Mouse (Mus musculus) CD4-positive, CD25-positive, alpha-beta regulatory T cell, adult 4 months (primary cell): ENCODE measurements at regions not wholly inside any gene's neighbourhood (a gene's known extent, or its start where the extent isn't known, plus 50 kb on each side); places are given as distances from the start of the nearest gene placed in this dataset.

Experiments
- ATAC-seq: one replicate; pipeline ENCODE4 v1.8.0; 2017

DNA sequence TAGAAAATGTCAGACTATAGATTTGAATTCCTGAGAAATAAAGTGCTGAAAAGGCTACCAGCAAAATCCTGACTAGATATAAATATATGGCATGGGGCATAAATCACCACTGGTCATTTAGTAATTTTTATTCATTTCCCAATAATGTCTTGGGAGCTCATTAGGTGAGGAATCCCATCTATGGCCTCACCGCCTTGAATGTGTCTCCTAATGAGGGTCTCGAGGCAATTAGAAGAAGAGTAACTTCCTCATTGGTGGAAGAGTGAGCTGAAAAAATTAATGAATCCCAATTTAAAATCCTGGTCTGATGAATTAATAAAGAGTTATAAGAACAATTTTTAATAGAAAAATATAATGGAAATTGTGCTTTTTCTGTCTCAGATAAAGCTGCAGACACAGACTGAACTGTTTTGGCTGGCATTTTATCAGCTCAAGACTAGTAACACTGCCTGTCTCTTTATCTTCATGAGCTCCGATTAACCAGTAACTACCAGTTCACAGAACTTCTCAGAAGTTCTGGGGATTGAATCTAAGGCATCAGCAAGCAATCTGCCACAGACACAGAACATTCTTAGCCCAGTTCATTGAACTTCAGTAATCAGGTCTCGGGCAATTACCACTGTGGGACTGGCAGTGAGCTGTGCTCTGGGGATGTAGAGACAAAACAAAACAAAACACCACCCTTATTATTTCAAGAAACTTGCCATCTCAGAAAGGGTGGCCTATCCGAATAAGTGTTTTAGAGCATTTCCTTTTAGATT is 170.7 kb downstream of the Plpp3 start:
- no peak for ATAC-seq

DNA sequence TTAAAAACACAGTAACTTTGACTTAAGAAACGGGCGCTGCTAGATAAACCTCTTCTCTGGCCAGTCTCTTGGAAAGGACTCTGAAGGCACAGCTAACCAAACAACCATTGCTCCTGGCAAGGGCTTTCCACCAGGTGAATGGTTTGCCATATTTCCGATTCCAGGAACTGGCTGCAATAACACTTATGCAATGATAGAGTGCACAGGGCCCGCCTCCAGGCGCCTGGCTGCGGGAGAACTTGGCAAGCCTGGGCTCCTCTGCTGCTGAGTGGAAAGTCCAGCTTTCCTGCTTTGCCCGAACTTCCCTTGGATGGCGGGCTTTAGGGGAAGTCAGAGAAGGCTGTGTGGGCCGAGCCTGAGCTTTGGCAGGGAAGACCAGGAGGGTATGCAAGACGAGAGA is 171.6 kb downstream of the Plpp3 start:
- no peak for ATAC-seq

DNA sequence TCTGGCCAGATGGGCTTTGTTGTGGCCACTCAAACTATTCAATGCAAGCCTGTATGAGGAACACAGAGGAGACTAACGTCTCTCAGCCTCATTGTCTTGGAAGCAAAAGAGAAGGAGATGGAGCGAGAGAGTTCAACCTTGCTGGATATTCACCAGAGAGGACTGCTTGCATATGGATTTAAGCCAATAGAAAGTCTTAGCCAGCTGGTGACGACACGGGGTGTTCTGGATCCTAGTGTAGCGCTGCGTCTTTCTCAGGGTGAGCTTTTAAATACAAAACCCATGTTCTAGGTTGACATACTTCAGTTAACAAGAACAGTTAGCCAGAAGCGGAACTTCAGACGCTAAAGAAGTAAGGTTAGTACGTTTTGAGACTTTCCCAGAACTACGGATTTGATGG is 174.9 kb downstream of the Plpp3 start:
- ATAC-seq: no peak

DNA sequence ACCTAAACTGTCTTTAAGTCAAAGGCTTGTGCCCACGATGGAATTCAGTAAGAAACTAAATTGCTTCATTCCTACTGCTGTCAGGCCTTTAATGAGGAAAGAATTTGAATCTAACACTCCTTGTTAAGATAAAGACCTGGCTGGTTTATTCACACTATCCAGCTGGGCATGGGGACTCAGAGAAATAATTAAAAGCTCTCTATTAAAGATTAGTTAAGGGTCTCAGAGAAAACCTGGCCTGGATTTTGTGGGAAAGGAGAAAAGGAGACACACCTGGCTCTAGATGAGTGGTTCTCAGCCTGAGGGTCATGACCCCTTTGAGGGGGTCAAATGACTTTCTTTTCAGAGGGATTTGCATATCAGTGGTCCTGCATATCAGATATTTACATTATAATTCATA is 178.7 kb downstream of the Plpp3 start:
- ATAC-seq: no peak

DNA sequence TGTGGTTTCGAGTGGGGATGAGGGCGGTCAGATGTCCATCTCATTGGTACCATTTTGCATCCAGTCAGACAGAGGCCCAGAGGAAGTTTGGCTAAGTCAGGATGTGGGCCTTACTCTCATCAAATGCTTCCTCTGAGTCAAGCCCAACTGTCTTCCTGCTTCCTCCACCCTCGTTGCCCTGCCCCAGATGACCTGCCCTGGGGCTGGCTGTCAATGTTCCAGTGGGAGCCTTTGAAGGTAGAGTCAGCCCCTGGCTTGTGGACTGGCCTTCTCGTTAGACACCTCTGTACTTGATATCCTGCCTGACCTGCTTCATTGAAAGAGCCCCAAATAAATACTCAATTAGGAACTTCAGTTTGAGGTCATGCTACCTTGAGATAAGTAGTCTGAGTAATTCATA is 179.4 kb downstream of the Plpp3 start:
- ATAC-seq: no peak

DNA sequence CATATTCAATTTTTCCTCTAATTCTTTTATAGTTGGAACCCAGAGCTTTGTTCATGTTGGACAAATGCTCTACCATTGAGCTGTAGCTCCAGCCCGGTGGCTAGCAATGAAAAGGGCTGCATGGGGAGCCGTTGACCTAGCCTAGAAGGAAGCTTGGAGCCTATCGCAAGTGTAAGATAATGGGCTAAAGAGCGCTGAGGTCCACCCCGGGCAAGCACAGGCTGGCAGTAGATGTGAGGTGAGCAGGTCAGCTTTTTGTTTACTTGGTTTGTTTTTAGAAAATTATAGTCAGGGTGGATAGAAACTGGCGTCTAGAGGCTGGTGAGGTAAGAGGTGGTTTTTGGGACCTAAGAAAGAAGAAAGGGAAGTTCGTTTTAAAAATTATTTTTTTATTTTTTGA is 181.0 kb downstream of the Plpp3 start:
- no peak for ATAC-seq

DNA sequence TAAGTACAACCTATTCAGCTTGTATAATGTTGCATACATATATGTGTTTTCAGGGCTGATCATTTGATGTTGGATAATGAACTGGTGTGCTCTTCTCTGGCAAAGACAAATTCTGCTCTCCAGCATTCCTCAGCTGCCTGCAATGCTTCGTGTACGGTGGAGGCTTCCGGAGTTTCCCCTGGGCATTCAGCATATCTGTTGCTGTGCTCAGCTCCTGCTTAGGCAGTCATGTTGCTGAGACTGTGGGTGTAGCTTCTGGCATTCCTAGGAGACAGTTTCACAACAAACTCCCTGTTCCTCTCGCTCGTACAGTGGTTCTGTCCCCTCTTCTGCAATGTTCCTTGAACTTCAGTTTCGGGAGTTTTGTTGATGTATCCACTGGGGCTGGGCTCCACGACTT is 181.7 kb downstream of the Plpp3 start:
- ATAC-seq: no peak

DNA sequence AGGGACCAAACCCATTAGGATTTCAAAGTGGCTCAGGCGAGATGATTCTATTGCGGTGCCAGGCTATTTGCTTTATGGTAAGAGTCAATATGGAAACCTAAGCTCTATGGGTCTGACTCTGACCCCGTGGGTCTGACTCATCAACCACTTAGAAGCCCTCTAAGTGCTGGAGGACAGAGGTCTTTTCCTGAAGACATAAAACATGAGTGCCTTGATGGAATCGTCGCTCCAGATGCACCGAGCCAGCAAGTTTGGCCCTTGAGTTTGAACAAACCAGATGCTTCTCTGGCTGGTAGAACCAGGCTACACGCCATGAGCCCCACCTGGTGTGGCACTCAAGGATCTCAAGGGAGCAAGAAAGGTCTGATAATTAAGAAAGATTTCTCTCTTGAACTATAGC is 184.1 kb downstream of the Plpp3 start:
- ATAC-seq: no peak

DNA sequence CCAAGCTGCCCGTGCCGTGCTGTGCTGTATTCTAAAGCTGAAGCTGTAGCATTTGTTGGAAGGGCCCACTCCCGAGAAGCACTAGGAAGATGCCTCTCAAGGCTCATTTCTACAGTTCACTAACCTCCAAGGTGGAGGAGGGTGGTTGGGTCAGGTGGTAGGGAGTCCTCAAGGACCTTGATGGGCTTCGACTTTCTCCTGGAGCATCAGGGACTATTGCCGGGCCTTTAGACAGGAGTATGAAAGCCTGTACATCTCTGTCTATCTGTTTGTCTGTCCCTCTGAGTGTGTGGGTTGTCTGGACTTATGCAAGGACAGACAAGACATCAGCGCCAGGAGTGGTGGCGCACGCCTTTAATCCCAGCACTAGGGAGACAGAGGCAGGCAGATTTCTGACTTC is 189.7 kb downstream of the Plpp3 start:
- ATAC-seq: no peak

DNA sequence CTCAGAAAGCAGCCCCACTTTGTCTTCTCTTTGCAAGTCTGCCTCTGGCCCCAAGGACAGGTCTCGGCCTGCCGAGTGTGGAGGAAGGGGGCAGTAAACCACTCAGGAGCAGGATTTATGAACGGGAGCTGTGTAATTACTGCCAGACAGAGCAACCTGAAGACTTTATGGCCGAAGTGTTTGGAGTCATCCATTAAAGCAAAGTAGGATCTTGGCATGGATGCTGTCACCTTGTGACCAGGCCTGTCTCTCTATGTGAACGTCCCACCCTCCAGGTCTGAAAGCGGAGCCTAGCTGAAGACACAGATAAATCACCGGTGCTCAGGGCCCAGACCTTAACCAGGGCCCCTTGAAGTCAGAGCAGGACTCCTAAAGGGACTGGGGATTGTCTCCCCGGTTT is 190.8 kb downstream of the Plpp3 start:
- ATAC-seq: no peak

DNA sequence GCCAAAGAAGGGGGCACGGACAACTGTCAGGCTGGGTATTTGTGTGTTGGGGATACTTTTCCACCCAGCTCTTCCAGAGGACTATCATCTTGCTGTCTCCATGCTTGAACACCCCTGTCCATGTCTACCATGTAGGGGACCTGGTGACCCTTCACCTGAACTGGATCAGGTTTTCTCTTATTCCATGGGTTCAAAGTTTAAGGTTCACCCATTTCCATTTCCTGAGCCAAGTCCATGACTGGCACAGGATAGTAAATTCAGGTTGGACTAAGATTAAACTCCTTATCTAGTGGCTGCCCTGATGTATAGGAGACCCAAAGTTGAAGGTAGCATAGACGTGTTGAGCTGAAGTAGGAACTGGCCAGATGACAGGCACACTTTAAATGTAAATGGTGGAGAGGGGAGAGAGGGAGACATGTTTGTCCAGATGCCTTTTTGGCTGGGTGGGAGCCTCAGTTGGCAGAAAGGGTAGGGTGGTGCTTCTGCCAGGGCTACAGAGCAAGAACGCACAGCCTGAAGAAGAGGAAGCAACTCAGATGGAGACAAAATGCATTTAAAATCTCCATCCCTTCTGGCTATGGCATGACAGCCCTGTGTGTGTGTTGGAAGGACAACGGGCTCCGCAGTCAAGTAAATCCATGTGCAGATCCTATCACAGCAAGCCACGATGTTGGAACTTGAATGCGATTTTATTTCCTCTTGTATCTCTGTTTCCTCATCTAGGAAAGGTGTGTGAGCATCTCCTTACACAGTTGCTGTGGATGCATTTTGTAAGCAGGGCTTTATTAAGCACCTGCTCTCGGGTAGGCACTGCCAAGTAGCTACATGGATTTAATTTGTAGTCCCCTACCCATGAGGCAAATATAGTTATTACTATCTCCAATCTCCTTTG is 192.4 kb downstream of the Plpp3 start:
- ATAC-seq: no peak

DNA sequence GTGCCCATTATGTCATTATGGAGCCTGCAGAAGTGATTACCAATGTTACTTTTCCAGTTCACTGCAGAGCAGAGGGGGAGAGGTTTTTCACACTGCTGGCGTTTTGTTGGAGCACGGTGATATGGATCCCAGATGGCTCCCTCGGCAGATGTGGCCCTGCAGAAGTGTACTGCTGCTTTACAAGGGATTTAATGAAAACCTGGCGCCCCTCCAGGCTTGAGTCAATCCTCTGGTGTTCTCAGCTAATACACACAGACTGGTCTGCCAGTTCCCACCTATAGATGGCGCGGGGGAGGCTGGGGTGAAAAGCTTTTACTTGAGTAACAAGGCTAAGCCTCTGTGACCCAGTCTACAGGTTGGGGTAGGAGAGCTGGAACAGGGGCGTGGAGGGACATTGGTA is 195.2 kb downstream of the Plpp3 start:
- no peak for ATAC-seq

DNA sequence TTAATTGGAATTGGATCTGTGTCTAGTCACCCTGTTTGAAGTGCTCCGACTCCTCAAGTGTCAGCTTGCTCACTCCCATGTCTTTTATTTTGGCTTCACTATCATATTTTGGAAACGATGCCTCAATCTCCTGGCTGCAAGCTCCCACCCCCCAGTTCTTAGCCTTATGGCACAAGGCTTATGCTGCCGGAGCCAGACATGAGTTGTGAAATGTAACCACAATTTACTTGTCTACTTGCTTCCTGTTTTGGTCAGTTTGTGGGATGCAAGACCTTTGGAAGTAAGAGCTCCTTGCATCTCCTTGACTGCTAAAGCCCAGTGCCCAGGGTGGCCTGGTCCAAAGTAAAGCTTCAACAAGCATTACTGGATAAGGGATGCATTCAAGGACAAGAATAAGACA is 195.8 kb downstream of the Plpp3 start:
- no peak for ATAC-seq

DNA sequence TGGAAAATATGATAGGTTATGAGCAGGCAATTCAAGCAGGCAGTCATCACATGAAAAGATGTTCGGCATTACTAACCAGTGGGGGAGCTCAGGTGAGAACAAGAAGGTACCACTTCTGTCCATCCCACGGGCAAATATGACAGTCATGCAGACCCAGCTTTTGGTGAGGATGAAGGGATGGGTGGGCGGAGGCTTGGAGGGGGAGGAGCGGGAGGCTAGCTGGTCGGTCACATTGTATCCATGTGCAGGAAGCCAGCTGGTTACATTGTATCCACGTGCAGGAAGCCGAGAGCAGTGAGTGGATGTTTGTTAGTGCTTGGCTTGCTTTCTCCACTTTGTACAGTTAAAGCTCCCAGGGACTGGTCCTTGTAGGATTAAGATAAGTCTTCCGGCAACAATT is 196.9 kb downstream of the Plpp3 start:
- ATAC-seq: no peak

DNA sequence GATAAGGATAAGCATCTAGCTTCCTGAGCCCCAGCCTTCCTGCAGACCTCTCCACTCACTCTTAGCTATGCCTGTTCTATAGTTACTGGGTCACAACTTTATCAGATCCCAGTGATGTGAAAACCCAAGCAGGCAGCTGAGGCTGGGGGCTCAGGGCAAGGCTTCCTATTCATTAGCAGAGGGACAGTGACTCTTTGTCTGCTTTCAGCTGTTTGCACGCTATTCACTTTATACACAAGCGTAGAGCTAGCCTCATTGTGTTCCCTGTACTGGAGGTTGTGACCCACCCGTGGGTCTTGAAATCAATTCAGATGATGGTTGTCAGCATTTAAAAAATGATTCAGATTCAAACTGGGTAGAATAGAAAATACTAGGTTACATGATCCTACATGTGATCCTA is 199.5 kb downstream of the Plpp3 start:
- ATAC-seq: no peak

DNA sequence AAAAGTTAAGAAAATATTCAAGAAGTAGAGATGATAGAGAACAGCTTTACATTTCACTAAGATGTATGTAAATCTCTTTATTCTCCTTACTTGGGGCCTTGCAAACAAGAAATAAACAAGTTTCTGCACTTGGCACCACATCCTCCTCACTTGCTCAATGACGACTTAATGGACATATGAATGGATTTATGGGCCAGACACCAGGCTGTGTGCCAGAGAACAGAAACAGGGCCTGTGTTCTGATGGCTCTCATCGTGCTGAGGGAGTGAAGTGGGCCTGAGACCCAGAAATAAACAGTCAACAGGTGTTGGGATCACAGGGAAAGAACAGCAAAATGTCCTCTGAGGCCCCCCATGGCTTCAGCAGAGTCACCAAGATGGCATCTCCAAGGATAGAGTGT is 201.6 kb downstream of the Plpp3 start:
- no peak for ATAC-seq

DNA sequence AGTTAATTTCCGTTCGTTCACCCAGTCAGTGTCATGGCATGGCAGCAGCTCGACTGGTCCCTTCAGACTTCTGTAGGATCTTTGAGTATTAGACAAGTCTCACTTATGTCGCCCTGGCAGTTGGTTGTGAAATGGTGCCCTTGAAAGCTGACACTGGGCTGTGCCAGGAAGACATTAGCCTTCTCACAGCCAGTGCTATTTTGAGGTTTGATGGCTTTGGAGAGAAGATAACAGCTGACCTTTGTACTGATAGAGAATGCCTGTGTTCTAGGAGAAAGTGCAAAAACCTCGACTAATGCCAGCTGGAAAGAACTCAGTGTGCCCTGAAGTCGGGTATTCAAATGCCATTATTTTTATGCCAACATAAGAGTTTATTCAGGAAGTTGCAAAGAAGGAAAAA is 207.3 kb downstream of the Plpp3 start:
- no peak for ATAC-seq

DNA sequence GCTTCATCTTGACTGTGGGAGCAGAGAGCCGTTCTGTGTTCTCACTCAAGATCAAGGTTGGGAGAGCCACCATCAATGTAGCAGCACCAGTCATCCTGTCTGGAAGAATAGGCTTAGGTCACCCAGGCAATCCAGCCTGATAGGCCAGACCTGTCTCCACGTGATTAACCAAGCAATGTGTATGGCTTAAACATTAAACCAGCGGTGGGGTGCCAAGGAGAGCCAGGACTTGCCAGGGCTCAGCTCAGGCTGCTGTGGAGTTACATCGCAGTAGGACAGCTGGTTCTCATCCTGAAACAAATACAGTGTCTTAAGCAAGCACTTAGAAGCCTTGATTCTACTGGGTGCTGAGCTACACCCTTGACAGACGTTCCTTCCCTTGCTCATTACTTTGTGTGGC is 207.9 kb downstream of the Plpp3 start:
- no peak for ATAC-seq

DNA sequence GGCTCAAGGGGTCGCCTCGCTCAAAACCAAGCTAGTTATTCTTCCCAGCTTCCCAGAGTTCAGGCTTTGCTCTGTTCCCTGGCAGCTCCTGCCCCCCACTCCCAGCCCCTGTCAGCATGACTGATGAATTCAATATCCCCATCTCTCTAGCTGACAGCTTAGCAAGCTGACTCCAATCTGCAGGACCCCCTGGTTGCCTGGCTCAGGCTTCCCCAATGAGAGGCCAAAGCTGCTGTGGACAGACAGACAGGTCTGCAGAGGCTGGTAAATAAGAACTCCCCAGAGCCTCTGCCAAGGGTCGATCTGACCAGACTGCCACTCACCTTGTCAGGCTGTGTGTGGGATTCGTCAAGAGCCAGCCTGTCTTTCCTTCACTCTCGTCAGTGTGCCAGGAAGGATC is 219.4 kb downstream of the Plpp3 start:
- ATAC-seq: no peak

DNA sequence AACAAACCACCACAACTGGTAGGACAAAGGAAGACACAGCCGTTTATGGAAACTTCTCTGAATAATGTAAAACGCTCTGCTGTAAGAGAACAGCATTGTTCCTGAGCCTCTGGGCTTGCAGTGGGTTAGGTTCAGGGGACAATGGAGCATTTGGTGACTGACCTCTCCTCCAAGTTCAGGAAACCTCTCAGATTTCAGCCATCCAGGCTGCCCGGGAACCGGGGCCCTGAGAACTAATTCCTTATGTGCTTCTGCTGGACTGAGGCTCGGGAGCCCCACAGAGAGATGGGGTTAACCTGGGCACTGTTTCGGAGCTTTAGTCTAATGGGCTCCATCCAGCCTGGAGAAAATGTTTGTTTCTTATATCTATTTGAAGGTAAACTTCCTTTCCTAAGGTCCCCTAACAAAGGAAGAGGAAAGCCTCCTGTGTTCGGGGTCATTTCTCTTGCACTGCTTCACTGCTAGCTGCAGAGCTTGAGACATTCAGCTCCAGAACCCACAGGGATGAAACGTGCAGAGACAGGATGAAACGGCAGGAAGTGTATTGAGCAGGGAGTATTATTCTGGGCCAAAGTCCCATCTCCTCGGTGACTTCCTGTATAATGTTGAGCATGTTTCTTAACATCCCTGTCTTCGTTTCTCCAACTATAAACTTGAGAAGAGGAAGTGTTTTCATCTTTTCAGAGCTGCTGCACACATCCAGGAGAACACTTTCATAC is 220.5 kb downstream of the Plpp3 start:
- no peak for ATAC-seq

DNA sequence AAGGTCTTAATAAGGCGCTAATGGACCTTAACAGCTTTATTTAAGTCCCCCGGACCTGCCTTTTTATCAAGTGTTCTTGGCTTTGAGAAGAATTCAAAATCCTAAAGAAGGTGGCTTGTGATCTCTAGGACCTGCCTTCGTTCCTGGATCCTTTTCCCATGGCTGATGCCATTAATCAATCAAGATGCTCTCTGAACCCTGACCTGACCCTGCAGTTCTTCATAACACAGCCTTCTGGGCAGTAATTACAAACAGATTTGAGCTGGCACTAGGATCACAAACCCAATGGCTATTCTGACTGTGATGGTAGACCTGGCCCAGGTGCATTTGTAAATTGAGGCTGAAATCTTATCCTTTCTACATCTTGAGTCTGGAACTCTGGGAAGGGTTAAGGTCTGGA is 227.7 kb downstream of the Plpp3 start:
- no peak for ATAC-seq

DNA sequence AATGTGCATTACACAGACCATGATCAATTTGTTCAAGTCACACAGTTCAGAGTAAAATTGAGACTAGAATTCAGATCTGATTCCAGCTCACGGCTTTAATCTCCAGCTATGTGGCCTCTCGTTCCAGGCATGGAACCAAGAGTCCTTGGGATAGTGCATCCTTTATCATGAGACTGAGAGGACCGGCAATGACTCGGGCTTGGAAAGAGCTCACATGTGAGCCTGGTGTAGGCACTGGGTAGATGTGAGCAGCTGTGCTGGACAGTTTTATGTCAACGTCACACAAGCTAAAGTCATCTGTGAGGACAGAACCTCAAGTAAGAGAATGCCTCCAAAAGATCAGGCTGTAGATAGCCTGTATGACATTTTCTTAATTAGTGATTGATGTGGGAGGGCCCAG is 228.3 kb downstream of the Plpp3 start:
- ATAC-seq: no peak

DNA sequence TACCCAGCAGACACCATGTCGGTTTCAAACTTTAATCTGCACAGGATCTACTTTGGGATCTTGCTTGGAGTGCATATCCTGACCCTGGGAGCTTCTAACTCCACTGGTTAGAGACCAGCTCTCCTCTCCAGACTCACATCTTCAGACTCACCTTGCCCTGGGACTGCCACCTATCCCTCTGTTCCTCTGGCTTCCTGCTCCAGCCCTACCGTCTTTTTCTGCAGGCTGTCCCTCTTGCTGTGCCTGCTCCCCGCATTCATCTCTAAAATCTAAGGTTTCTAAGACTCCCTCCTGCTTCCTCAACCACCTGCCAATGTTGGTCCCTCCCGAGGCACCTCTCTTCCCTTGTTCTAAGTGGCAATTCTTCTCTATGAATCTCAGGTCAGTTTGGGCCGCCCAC is 233.2 kb downstream of the Plpp3 start:
- no peak for ATAC-seq

DNA sequence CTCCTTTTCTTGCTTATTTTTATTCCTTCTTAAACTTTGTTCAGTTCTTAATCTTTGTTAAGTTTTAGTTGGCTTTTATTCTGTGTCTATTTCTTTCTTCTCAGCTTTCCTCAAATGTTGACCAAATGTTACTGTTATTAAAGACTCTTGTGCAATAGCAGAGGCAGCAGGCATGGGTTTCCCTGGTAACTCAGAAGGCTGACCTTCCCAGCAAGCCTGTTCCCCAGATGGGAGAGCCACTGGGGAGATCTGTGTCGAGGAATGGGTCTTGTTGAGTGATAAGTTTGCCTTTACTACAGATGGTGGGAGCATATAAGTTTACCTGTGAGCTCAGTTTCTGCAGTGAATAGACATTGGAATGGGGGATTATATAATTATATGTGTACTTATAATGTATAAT is 237.2 kb downstream of the Plpp3 start:
- ATAC-seq: no peak
